In genomic region chr1:181839746-181840366, GRCm38 (mm10) we compare ENCODE assay signal across 8 mouse cellular contexts. TPM values are rescaled to one million over a fixed set of nuclear protein-coding genes. Genes with fewer than 3 reads are reported as not detected.
DNase-seq lines count a peak whose midpoint lies in the region; ATAC-seq lines count a peak whose summit lies in the region.

No protein-coding gene starts in this region.

- peak overlapping the region; percentile 90; the same call in 1 of the 2 replicates for H3K4me3 ChIP-seq in kidney, embryonic 14.5 days (ENCODE audit: low read length)
- peak overlapping the region; percentile 68 for H3K4me3 ChIP-seq in embryonic facial prominence, embryonic 14.5 days (ENCODE audit: low read depth, low read length)
- no peak overlapping the region; the same call in 1 of the 2 replicates for H3K4me3 ChIP-seq in limb, embryonic 11.5 days (ENCODE audit: low read depth, low read length)
- H3K4me3 ChIP-seq in neural tube, embryonic 12.5 days = 0 out of 2 replicates have a peak overlapping the region, but pooled peaks have one; percentile 5

- no peak for ATAC-seq in kidney, embryonic 14.5 days (ENCODE audit: low FRiP score, low TSS enrichment)
- no peak for ATAC-seq in embryonic facial prominence, embryonic 14.5 days (ENCODE audit: low read depth)
- ATAC-seq in limb, embryonic 11.5 days (ENCODE audit: insufficient number of reproducible peaks, low FRiP score, low TSS enrichment, low read depth) = no peak
- no peak for ATAC-seq in neural tube, embryonic 12.5 days (ENCODE audit: low FRiP score, low read depth)

- peaks cover 20% of the 10 kb centered on the region for H3K36me3 ChIP-seq in kidney, embryonic 14.5 days (ENCODE audit: control insufficient read depth, insufficient read depth, low read length)
- H3K36me3 ChIP-seq in embryonic facial prominence, embryonic 14.5 days (ENCODE audit: control insufficient read depth, insufficient read depth, low read length) = peaks cover 20% of the 10 kb centered on the region
- peaks cover 12% of the 10 kb centered on the region for H3K36me3 ChIP-seq in limb, embryonic 11.5 days (ENCODE audit: control insufficient read depth, insufficient read depth, low read length)
- peaks cover 21% of the 10 kb centered on the region for H3K36me3 ChIP-seq in neural tube, embryonic 12.5 days

- peak overlapping the region; percentile 29; the same call in 1 of the 2 replicates for H3K9ac ChIP-seq in kidney, embryonic 14.5 days (ENCODE audit: low read depth, low read length)
- H3K9ac ChIP-seq in embryonic facial prominence, embryonic 14.5 days (ENCODE audit: low read depth, low read length) = no peak overlapping the region
- no peak overlapping the region; the same call in 1 of the 2 replicates for H3K9ac ChIP-seq in limb, embryonic 11.5 days (ENCODE audit: low read length)
- H3K9ac ChIP-seq in neural tube, embryonic 12.5 days = peak overlapping the region; percentile 17; the same call in 1 of the 2 replicates

- no peaks in the 10 kb centered on the region for H3K27me3 ChIP-seq in kidney, embryonic 14.5 days (ENCODE audit: control insufficient read depth, insufficient read depth, low read length)
- no peaks in the 10 kb centered on the region for H3K27me3 ChIP-seq in embryonic facial prominence, embryonic 14.5 days (replicated peaks; ENCODE audit: control insufficient read depth, insufficient read depth, low read length)
- no peaks in the 10 kb centered on the region for H3K27me3 ChIP-seq in limb, embryonic 11.5 days (ENCODE audit: control insufficient read depth, insufficient read depth, low read length)
- no peaks in the 10 kb centered on the region for H3K27me3 ChIP-seq in neural tube, embryonic 12.5 days (replicated peaks)

- 35% methylated on average over 6 of the region's 6 CpGs for WGBS in kidney, embryonic 14.5 days
- 14% methylated on average over 6 of the region's 6 CpGs for WGBS in embryonic facial prominence, embryonic 14.5 days
- whole genome bisulfite sequencing in limb, embryonic 11.5 days = 15% methylated on average over 6 of the region's 6 CpGs
- 28% methylated on average over 6 of the region's 6 CpGs for WGBS in neural tube, embryonic 12.5 days

- H3K4me1 ChIP-seq in kidney, embryonic 14.5 days (ENCODE audit: control insufficient read depth, insufficient read depth, low read length) = peaks cover 18% of the 10 kb centered on the region
- H3K4me1 ChIP-seq in embryonic facial prominence, embryonic 14.5 days (ENCODE audit: control insufficient read depth, insufficient read depth, low read length) = peaks cover 27% of the 10 kb centered on the region
- peaks cover 22% of the 10 kb centered on the region for H3K4me1 ChIP-seq in limb, embryonic 11.5 days (ENCODE audit: control insufficient read depth, insufficient read depth, low read length)
- H3K4me1 ChIP-seq in neural tube, embryonic 12.5 days = peaks cover 21% of the 10 kb centered on the region

- H3K4me2 ChIP-seq in kidney, embryonic 14.5 days (replicated peaks; ENCODE audit: low read depth, low read length) = peak overlapping the region; percentile 89
- peak overlapping the region; percentile 85 for H3K4me2 ChIP-seq in embryonic facial prominence, embryonic 14.5 days (ENCODE audit: low read depth, low read length)
- peak overlapping the region; percentile 77 for H3K4me2 ChIP-seq in limb, embryonic 11.5 days (ENCODE audit: low read depth, severe bottlenecking)
- peak overlapping the region; percentile 81 for H3K4me2 ChIP-seq in neural tube, embryonic 12.5 days (replicated peaks)

- DNase-seq in kidney, postnatal 14 days = no peak
- DNase-seq in embryonic facial prominence, embryonic 14.5 days (ENCODE audit: low spot score) = no peak
- DNase-seq in limb, embryonic 11.5 days (ENCODE audit: low spot score) = no peak
- no peak for DNase-seq in urinary bladder, postnatal 36 days (ENCODE audit: low spot score in 2 of 2)
- DNase-seq in urinary bladder, postnatal 25 days (ENCODE audit: low spot score) = no peak
- no peak for DNase-seq in retina, embryonic 14.5 days (ENCODE audit: low spot score)

- H3K27ac ChIP-seq in kidney, embryonic 14.5 days (ENCODE audit: low read depth, low read length) = no peak overlapping the region
- no peak overlapping the region for H3K27ac ChIP-seq in embryonic facial prominence, embryonic 14.5 days (replicated peaks; ENCODE audit: low read depth, low read length)
- no peak overlapping the region for H3K27ac ChIP-seq in limb, embryonic 11.5 days (replicated peaks; ENCODE audit: low read depth, low read length)
- no peak overlapping the region for H3K27ac ChIP-seq in neural tube, embryonic 12.5 days

- no peaks in the 10 kb centered on the region for H3K9me3 ChIP-seq in kidney, embryonic 14.5 days (ENCODE audit: control insufficient read depth, low read length)
- H3K9me3 ChIP-seq in embryonic facial prominence, embryonic 14.5 days (ENCODE audit: control insufficient read depth, low read length) = no peaks in the 10 kb centered on the region
- no peaks in the 10 kb centered on the region for H3K9me3 ChIP-seq in limb, embryonic 11.5 days (ENCODE audit: control insufficient read depth, low read length)
- no peaks in the 10 kb centered on the region for H3K9me3 ChIP-seq in neural tube, embryonic 12.5 days

RNA-seq across cellular contexts. Expression of gene Lbr, which starts 3.0 kb away (rescaled TPM):
- 92.2 and 129 TPM in 2 replicates for polyA plus RNA-seq in kidney, embryonic 14.5 days (2014; fragmentation: Nextera tagmentation; extraction: Ambion mirVana)
- polyA plus RNA-seq in embryonic facial prominence, embryonic 14.5 days (2014; fragmentation: Nextera tagmentation; extraction: Ambion mirVana) = 98.1 and 107 TPM in 2 replicates
- 163 and 171 TPM in 2 replicates for polyA plus RNA-seq in limb, embryonic 11.5 days (2014; fragmentation: Nextera tagmentation; extraction: Ambion mirVana)
- polyA plus RNA-seq in neural tube, embryonic 12.5 days (2016; fragmentation: Nextera tagmentation; extraction: Ambion mirVana) = 90.3 and 91.5 TPM in 2 replicates

Comparison
In these comparisons a context has a peak if more than half of its experiments do, and no peak if none do; other contexts are left out.
1. H3K9ac ChIP-seq: peak in kidney, embryonic 14.5 days (single experiment) and neural tube, embryonic 12.5 days (single experiment); none in embryonic facial prominence, embryonic 14.5 days (single experiment) and limb, embryonic 11.5 days (single experiment).
2. Peak in every context shown above with its lines, with median percentiles within 50 percentile points of each other: H3K4me2 ChIP-seq.